Mouse (Mus musculus): ENCODE results near the gene Pqlc2.

Gene Pqlc2

GRCm38 (mm10) chr4:139310171-139310898 lies at the start of gene Pqlc2, which contains the start of gene Akr7a5:
Gene Pqlc2 (minus strand): TSS chr4:139310708.
Gene Akr7a5 (plus strand): TSS chr4:139310744.
- CTCF ChIA-PET, result interaction anchor here (1.0 to 1.1 kb wide), 2 partner anchors 12 to 181 kb away, joined by 3 to 5 read pairs; no protein-coding TSS in a partner anchor

DNA sequence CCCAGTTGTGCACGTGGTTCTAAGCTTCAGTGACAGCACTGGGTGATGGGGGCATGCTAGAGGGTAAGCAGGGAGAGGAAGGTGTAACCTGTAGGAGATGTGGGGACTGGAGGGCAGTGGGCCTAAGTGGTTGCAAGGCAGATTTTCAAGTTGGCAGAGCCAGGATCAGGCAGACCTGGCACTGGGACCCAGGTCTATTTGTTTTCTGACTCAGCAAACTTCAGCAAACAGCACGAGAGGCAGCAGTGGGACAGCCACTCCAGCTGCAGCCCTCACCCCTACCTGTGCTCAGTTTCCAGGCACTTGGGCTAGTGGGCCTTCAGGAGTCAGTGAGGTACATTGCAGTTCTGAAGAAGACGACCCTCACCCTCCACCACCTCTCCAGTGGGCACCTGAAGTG lies 46.7 kb upstream of the Pqlc2 start:
- CTCF ChIA-PET, result no interaction called here

DNA sequence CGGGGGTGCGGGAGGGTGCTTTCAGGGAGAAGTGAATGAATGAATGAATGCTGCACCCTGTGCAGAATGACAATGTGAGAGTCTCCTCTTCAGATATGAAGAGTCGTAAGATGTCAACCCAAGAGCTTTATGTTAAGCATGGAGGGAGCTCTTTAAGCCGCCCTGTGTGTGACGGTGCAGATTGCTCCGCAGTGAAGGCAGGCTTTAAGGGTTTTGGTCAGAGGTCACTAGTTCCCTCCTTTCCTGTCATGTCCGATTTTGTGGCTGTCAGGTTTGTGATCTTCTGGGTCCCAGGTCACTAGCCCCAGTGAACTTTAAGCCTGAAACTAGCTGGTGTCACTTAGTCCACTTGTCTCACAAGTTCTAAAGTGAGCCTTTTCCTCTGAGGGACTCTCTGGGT lies 42.3 kb upstream of the Pqlc2 start:
- CTCF ChIA-PET, result no interaction called here

GRCm38 (mm10) chr4:139351931-139352711 lies 41.6 kb upstream of the Pqlc2 start, which contains the start of the genes Mrto4, Emc1 and Ubr4:
Gene Mrto4 (minus strand): TSS chr4:139352576.
Gene Emc1 (plus strand): TSS chr4:139352587.
Gene Ubr4 (plus strand): TSS chr4:139352609.
- CTCF ChIA-PET, result no interaction called here

- CTCF ChIA-PET, result interaction anchor here (0.6 kb wide), 1 partner anchor 1077 kb away, joined by 8 read pairs; no protein-coding TSS in a partner anchor
These were observed 35.0 kb upstream of the Pqlc2 start for GRCm38 (mm10) chr4:139345416-139346019.

GRCm38 (mm10) chr4:139343718-139344117 lies 33.2 kb upstream of the Pqlc2 start:
- CTCF ChIA-PET, result no interaction called here

DNA sequence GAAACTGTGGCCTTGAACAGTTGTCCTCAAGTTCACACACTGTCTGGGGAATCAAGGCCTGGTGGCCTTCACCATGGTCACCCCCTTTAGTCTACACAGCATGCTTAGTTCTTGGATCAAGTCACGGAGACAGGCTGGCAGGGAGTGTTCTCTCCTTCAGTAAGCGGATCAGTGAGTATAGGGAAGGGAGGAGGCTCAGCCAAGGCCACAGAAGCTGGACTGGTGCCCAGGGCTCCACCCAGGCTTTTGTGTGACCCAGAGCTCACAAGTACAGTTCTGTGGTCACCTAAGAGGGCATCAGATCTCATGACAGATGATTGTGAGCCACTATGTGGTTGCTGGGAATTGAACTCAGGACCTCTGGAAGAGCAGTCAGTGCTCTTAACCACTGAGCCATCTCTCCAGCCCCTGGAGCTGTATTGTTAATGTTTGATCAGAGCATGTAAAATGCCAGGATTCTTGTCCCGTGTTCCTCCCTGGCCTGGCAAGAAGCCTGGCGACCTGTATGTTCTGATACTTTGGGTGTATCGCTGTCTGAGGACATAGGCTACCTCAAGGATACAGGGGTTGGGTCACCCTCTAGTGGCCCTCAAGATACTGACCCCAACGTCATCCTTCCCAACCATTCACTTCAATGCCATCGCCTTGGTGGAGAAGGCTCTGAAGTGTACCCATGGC lies 31.2 kb upstream of the Pqlc2 start:
- CTCF ChIA-PET, result no interaction called here

DNA sequence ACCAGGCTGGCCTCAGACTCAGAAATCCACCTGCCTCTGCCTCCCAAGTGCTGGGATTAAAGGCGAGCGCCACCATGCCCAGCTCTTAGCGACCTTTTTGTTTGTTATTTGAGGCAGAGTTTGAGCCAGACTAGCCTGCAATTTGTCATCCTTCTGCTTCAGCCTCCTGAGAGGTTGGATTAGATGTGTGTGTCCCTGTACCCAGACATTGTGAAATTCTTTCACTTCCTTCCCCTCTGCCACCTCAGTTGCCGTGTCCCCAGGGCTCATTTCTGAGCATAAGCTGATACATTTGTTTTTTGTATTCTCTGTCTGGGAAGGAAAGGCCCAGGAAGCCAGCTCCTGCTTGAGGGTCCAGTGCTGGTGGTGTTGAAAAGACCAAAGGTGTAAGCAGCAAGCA lies 30.3 kb upstream of the Pqlc2 start:
- CTCF ChIA-PET, result no interaction called here

GRCm38 (mm10) chr4:139338145-139338544 lies 27.6 kb upstream of the Pqlc2 start:
- CTCF ChIA-PET, result no interaction called here

DNA sequence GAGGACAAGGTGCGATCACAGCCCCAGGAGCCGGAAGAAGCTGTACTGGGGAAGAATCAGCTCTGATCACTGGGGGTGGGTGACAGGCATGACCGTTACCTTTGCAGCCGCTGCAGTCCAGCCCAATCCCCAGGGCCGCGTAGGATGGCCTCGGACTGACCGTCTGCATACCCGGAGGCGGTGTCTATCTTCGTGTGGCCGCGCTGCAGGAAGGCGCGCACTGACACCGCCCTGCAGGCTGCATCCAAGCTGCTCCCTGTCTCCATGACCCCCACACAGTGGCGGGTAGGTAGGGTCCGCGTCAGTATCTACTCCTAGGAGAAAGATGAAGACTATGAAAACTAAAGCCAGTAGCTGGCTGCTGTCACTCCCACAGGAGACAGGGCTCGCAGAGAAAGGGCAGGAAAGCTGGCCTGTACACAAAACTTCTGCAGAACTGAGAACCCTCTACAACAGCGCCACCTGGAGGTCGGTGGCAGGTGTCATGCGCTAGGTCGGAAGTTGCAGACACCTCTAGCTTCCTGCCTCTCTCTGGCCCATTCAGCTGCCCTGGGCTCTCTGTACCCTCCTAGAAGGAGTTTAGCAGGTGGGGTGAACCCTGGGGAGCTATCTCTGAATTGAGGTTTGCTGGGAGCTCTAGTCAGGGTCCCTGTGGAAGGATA lies 26.4 kb upstream of the Pqlc2 start:
- CTCF ChIA-PET, result interaction anchor here (0.6 to 1.1 kb wide), 5 partner anchors 11 to 1167 kb away, joined by 3 to 13 read pairs (median 4); no protein-coding TSS in a partner anchor

- CTCF ChIA-PET, result no interaction called here
These were observed 25.0 kb upstream of the Pqlc2 start for GRCm38 (mm10) chr4:139335507-139335906.

- CTCF ChIA-PET, result no interaction called here
These were observed 24.3 kb upstream of the Pqlc2 start for GRCm38 (mm10) chr4:139334631-139335295.

DNA sequence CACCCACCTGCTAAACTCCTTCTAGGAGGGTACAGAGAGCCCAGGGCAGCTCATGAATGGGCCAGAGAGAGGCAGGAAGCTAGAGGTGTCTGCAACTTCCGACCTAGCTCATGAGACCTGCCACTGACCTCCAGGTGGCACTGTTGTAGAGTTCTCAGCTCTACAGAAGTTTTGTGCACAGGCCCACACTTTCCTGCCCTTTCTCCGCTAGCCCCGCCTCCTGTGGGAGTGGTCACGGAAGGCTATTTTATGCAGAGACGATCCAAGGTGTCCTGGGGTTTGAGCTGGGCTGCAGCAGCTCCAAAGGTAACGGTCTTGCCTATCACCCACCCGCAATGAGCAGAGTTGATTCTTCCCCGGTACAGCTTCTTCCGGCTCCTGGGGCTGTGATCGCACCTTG lies 20.1 kb upstream of the Pqlc2 start:
- CTCF ChIA-PET, result no interaction called here

GRCm38 (mm10) chr4:139319740-139320139 lies 9.2 kb upstream of the Pqlc2 start:
- CTCF ChIA-PET, result no interaction called here

- CTCF ChIA-PET, result no interaction called here
These were observed 7.9 kb upstream of the Pqlc2 start for GRCm38 (mm10) chr4:139318449-139318848.

GRCm38 (mm10) chr4:139312632-139313031 lies 2.1 kb upstream of the Pqlc2 start:
- CTCF ChIA-PET, result interaction anchor here (0.7 to 1.3 kb wide), 2 partner anchors 19 to 45 kb away, joined by 3 to 4 read pairs; no protein-coding TSS in a partner anchor

GRCm38 (mm10) chr4:139311707-139312106 lies 1.2 kb upstream of the Pqlc2 start:
- CTCF ChIA-PET, result interaction anchor here (0.7 to 1.3 kb wide), 4 partner anchors 10 to 182 kb away, joined by 3 to 5 read pairs (median 4); no protein-coding TSS in a partner anchor

- CTCF ChIA-PET, result interaction anchor here (0.6 to 1.3 kb wide), 4 partner anchors 11 to 182 kb away, joined by 3 to 5 read pairs (median 3); no protein-coding TSS in a partner anchor
These were observed 592 bp upstream of the Pqlc2 start for GRCm38 (mm10) chr4:139310899-139311701.

GRCm38 (mm10) chr4:139309651-139310050 lies 857 bp downstream of the Pqlc2 start:
- CTCF ChIA-PET, result no interaction called here

- CTCF ChIA-PET, result no interaction called here
These were observed 2.6 kb downstream of the Pqlc2 start for GRCm38 (mm10) chr4:139307916-139308315.
